Mouse (Mus musculus): ENCODE results near the gene Pgc.

DNA sequence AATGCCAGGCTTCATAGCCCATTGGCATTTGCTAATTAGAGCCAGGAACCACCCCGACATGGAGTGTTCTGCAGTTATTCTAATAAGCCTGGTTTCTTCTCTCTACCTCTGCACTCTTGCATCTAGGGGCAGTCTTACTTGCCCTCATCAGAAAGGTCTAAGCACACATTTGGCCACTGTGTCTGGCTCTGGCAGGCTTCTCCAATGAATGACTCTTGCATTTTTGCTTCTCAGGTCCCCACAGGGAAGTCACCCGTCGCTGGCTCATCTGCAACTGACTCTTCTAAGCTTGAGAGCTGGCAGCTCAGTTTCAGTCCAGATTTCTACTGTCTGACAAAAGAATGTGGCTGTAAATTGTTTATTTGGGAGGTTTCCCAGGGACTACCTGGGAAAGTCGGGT, 39.3 kb downstream of the Pgc start:
- TF ChIP-seq CTCF (IDR thresholded peaks at IDR 0.05; ENCODE audit: low read depth) (no peak), EP300 (IDR thresholded peaks at IDR 0.05; ENCODE audit: low read depth) (no peak)

Measured in heart, postnatal 0 days (tissue).